Mouse (Mus musculus) liver, embryonic 14.5 days (tissue): ENCODE results near the gene Kiz.

Source experiments
- CTCF ChIP-seq: IDR thresholded peaks from 2 replicates; pipeline ENCODE4 v1.5.1; 2016; ENCODE audit warnings: antibody characterized with exemption, low read depth, control low read depth
- EP300 ChIP-seq: IDR thresholded peaks from 2 replicates; pipeline ENCODE4 v1.6.1; 2016; ENCODE audit warnings: antibody characterized with exemption, low read depth

DNA sequence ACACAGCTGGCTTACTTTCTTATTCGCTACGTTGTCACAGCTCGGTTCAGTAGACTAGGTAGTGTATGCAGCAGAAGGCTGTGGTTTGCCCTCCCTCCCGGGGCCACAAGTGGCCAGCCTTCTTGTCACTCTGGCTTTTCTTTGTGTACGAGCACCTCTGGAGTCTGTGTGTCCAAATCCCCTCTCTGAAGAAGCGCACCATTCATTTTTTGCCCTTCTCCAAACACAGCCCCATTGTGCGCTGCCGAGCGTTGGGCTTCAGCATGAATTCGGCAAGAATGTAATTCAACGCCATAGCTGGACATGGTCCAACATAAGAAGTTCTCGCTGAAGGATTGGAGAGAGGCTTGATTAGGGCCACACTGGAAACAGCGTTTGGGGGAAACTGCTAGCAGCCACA is 45.0 kb upstream of the Kiz start:
- TF ChIP-seq CTCF: no peak
- no peak for TF ChIP-seq EP300
